Mouse (Mus musculus): ENCODE data around the gene Ifna11.
"Not testable (repeated sequence)": the region's sequence is repeated elsewhere in the genome, so short reads cannot be mapped to it uniquely, and the experiment has no call there.

The Ifna11 gene

GRCm38 (mm10) chr4:88819659-88820058, at the start of gene Ifna11:
Gene Ifna11 (plus strand): TSS chr4:88819959.
- DNase-seq (ENCODE audit: low read depth), result no peak

GRCm38 (mm10) chr4:88773534-88773933, 46.2 kb upstream of the Ifna11 start, which contains the start of gene Gm13290:
Gene Gm13290 (plus strand): TSS chr4:88773834.
- not testable (repeated sequence) for DNase-seq (ENCODE audit: low read depth)

GRCm38 (mm10) chr4:88776622-88777021, 43.1 kb upstream of the Ifna11 start, which contains the start of gene Gm13289:
Gene Gm13289 (plus strand): TSS chr4:88776922.
- DNase-seq (ENCODE audit: low read depth), result not testable (repeated sequence)

- DNase-seq (ENCODE audit: low read depth), result not testable (repeated sequence)
Measured at GRCm38 (mm10) chr4:88779550-88779949, 40.2 kb upstream of the Ifna11 start, which contains the start of gene Gm13272. Gene Gm13272 (plus strand): TSS chr4:88779850.

GRCm38 (mm10) chr4:88780320-88780719, 39.4 kb upstream of the Ifna11 start:
- not testable (repeated sequence) for DNase-seq (ENCODE audit: low read depth)

GRCm38 (mm10) chr4:88781831-88782230, 37.9 kb upstream of the Ifna11 start, which contains the start of gene Ifnz:
Gene Ifnz (plus strand): TSS chr4:88782131.
- DNase-seq (ENCODE audit: low read depth), result not testable (repeated sequence)

- not testable (repeated sequence) for DNase-seq (ENCODE audit: low read depth)
Measured at GRCm38 (mm10) chr4:88782335-88782734, 37.4 kb upstream of the Ifna11 start.

- not testable (repeated sequence) for DNase-seq (ENCODE audit: low read depth)
Measured at GRCm38 (mm10) chr4:88785409-88785808, 34.4 kb upstream of the Ifna11 start, which contains the start of gene Gm13276. Gene Gm13276 (plus strand): TSS chr4:88785709.

GRCm38 (mm10) chr4:88788402-88788801, 31.4 kb upstream of the Ifna11 start, which contains the start of gene Gm13277:
Gene Gm13277 (plus strand): TSS chr4:88788632.
- not testable (repeated sequence) for DNase-seq (ENCODE audit: low read depth)

GRCm38 (mm10) chr4:88791250-88791649, 28.5 kb upstream of the Ifna11 start, which contains the start of gene Gm13278:
Gene Gm13278 (plus strand): TSS chr4:88791550.
- DNase-seq (ENCODE audit: low read depth), result not testable (repeated sequence)

GRCm38 (mm10) chr4:88793936-88794675, 25.7 kb upstream of the Ifna11 start, which contains the start of gene Gm13275:
Gene Gm13275 (plus strand): TSS chr4:88794487.
- DNase-seq (ENCODE audit: low read depth), result not testable (repeated sequence)

- DNase-seq (ENCODE audit: low read depth), result not testable (repeated sequence)
Measured at GRCm38 (mm10) chr4:88797097-88797496, 22.7 kb upstream of the Ifna11 start, which contains the start of gene Gm13279. Gene Gm13279 (plus strand): TSS chr4:88797397.

- not testable (repeated sequence) for DNase-seq (ENCODE audit: low read depth)
Measured at GRCm38 (mm10) chr4:88799365-88799764, 20.4 kb upstream of the Ifna11 start, which contains the start of gene Gm13285. Gene Gm13285 (plus strand): TSS chr4:88799665.

- DNase-seq (ENCODE audit: low read depth), result not testable (repeated sequence)
Measured at GRCm38 (mm10) chr4:88802954-88803353, 16.8 kb upstream of the Ifna11 start, which contains the start of gene Gm13287. Gene Gm13287 (plus strand): TSS chr4:88803254.

- not testable (repeated sequence) for DNase-seq (ENCODE audit: low read depth)
Measured at GRCm38 (mm10) chr4:88805231-88805630, 14.5 kb upstream of the Ifna11 start, which contains the start of gene Gm13288. Gene Gm13288 (plus strand): TSS chr4:88805531.

- DNase-seq (ENCODE audit: low read depth), result not testable (repeated sequence)
Measured at GRCm38 (mm10) chr4:88805761-88806160, 14.0 kb upstream of the Ifna11 start.

GRCm38 (mm10) chr4:88815928-88816327, 3.8 kb upstream of the Ifna11 start, which contains the start of gene Ifna7:
Gene Ifna7 (plus strand): TSS chr4:88816228.
- DNase-seq (ENCODE audit: low read depth), result no peak

GRCm38 (mm10) chr4:88822995-88823394, 3.2 kb downstream of the Ifna11 start:
- DNase-seq (ENCODE audit: low read depth), result peak; percentile 65

- DNase-seq (ENCODE audit: low read depth), result not testable (repeated sequence)
Measured at GRCm38 (mm10) chr4:88827116-88827515, 7.4 kb downstream of the Ifna11 start, which contains the start of gene Ifna6. Gene Ifna6 (plus strand): TSS chr4:88827416.

- DNase-seq (ENCODE audit: low read depth), result peak; percentile 74
Measured at GRCm38 (mm10) chr4:88830523-88830922, 10.8 kb downstream of the Ifna11 start.

- not testable (repeated sequence) for DNase-seq (ENCODE audit: low read depth)
Measured at GRCm38 (mm10) chr4:88835225-88835624, 15.5 kb downstream of the Ifna11 start, which contains the start of gene Ifna5. Gene Ifna5 (plus strand): TSS chr4:88835525.

GRCm38 (mm10) chr4:88838828-88839227, 19.1 kb downstream of the Ifna11 start:
- peak; percentile 65 for DNase-seq (ENCODE audit: low read depth)
